Mouse (Mus musculus) lung, adult 2 months (tissue): ENCODE measurements at regions not wholly inside any gene's neighbourhood (a gene's known extent, or its start where the extent isn't known, plus 50 kb on each side); places are given as distances from the start of the nearest gene placed in this dataset.
A peak's percentile ranks its signal among the peaks of the same experiment; 100 is the strongest.

Experiments
- DNase-seq: peaks from one replicate; pipeline ENCODE4 v3.0.0; 2022
- H3K4me1 ChIP-seq: fragments of 200-500 bp; 2 replicates; pipeline ENCODE4 v1.6.1; 2011; ENCODE audit warnings: low read length; ENCODE audit not compliant: control insufficient read depth, insufficient read depth
- H3K4me3 ChIP-seq: fragments of 200-500 bp; replicated peaks from 2 replicates; pipeline ENCODE3; 2011; ENCODE audit warnings: low read depth, mild to moderate bottlenecking, control low read depth, low read length; ENCODE audit errors: extremely low read depth
- CTCF ChIP-seq: fragments of 200-500 bp; IDR thresholded peaks from 2 replicates; pipeline ENCODE4 v1.5.1; 2011; ENCODE audit warnings: mild to moderate bottlenecking, low read length, control low read depth; ENCODE audit not compliant: insufficient read depth
- POLR2A ChIP-seq: fragments of 200-500 bp; IDR thresholded peaks from 2 replicates; pipeline ENCODE4 v1.6.1; 2011; ENCODE audit warnings: low read depth, mild to moderate bottlenecking, control low read depth, low read length, borderline replicate concordance; ENCODE audit errors: extremely low read depth
- WGBS: fragments of 180-500 bp; shearing (Covaris S2); methylation state at CpG from one replicate; pipeline ENCODE4 v1.1.7; 2018; 5-methylcytosine and 5-hydroxymethylcytosine counted together

DNA sequence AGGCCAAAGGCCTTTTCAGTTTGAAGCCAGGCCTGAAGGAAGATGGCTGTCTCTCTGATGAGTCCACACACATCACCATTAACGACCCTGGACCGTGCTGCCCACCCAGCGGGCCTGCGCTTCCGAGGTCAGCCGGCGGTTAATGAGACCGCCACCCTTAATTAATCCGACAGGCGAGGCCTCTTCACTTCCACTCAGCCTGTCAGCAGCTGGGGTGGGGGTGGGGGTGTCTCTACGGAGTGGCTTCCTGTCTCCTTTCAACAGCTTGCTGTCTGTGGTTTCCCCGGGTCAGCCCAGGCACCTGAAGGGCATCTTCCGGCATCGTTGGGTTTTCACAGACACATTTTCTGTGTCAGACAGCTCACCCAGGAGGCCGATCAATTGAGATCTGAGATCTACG is 113.0 kb upstream of the 1700021F07Rik start:
- H3K4me3 ChIP-seq = no peak overlapping the region
- whole genome bisulfite sequencing = 44% methylated on average over 16 of the region's 16 CpGs
- TF ChIP-seq CTCF (no peak), POLR2A (no peak)
- H3K4me1 ChIP-seq = no peaks in the 10 kb centered on the region
- no peak for DNase-seq

- no peak for TF ChIP-seq POLR2A
- no peak for TF ChIP-seq CTCF
- no peak for DNase-seq
- Histone ChIP-seq H3K4me3 (no peak overlapping the region), H3K4me1 (no peaks in the 10 kb centered on the region)
- 57% methylated on average over 18 of the region's 18 CpGs for WGBS
Measured at GRCm38 (mm10) chr2:173413906-173414656, 108.3 kb upstream of the 1700021F07Rik start.

- H3K4me3 ChIP-seq = no peak overlapping the region
- WGBS = 74% methylated on average over 7 of the region's 7 CpGs
Measured at GRCm38 (mm10) chr2:173415429-173415828, 107.0 kb upstream of the 1700021F07Rik start.

DNA sequence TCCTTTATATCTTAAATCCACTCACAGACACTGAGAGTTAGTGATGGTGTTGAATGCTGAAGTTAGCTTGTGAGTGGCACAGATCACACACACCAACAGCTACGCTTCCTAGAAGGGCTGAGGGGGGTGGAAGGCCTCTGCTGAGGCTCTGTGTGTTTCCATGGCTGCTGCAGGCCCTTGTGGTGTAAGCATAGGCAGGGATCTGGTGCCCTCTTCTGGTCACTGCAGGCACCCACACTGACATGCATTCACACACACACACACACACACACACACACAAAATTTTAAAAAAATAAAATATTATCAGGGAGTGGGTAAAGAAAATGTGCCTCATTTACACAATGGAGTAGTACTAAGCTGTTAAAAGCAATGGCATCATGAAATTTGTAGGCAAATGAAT is 105.5 kb upstream of the 1700021F07Rik start:
- Histone ChIP-seq H3K4me3 (no peak overlapping the region), H3K4me1 (no peaks in the 10 kb centered on the region)
- WGBS = 90% methylated on average over 1 of the region's 1 CpGs
- no peak for DNase-seq
- TF ChIP-seq POLR2A (no peak), CTCF (peak; percentile 25; the same call in 1 of the 2 replicates)

More at GRCm38 (mm10) chr2:173415429-173415828, 107.0 kb upstream of the 1700021F07Rik start:
- no peak for DNase-seq
- TF ChIP-seq CTCF (no peak), POLR2A (no peak)
- H3K4me1 ChIP-seq = no peaks in the 10 kb centered on the region

- 66% methylated on average over 7 of the region's 7 CpGs for WGBS
Measured at GRCm38 (mm10) chr2:173418951-173419350, 103.4 kb upstream of the 1700021F07Rik start.

GRCm38 (mm10) chr2:173419972-173420391 is 102.4 kb upstream of the 1700021F07Rik start:
- TF ChIP-seq CTCF (no peak), POLR2A (no peak)
- WGBS = 58% methylated on average over 10 of the region's 10 CpGs
- Histone ChIP-seq H3K4me1 (no peaks in the 10 kb centered on the region), H3K4me3 (no peak overlapping the region)
- no peak for DNase-seq

More at GRCm38 (mm10) chr2:173418951-173419350, 103.4 kb upstream of the 1700021F07Rik start:
- DNase-seq = no peak
- no peaks in the 10 kb centered on the region for H3K4me1 ChIP-seq
- no peak overlapping the region for H3K4me3 ChIP-seq
- TF ChIP-seq POLR2A (no peak), CTCF (no peak)

- no peaks in the 10 kb centered on the region for H3K4me1 ChIP-seq
- 52% methylated on average over 5 of the region's 5 CpGs for WGBS
- H3K4me3 ChIP-seq = no peak overlapping the region
- TF ChIP-seq CTCF = no peak
- no peak for TF ChIP-seq POLR2A
- DNase-seq = no peak
Measured at GRCm38 (mm10) chr2:173420481-173420880, 101.9 kb upstream of the 1700021F07Rik start.

GRCm38 (mm10) chr2:173424875-173425274 is 97.5 kb upstream of the 1700021F07Rik start:
- no peak overlapping the region for H3K4me3 ChIP-seq
- no peak for DNase-seq
- no peaks in the 10 kb centered on the region for H3K4me1 ChIP-seq
- 81% methylated on average over 7 of the region's 7 CpGs for WGBS
- no peak for TF ChIP-seq CTCF
- TF ChIP-seq POLR2A = no peak

GRCm38 (mm10) chr2:173425754-173426153 is 96.6 kb upstream of the 1700021F07Rik start:
- no peaks in the 10 kb centered on the region for H3K4me1 ChIP-seq
- no peak for TF ChIP-seq CTCF
- TF ChIP-seq POLR2A = no peak
- no peak overlapping the region for H3K4me3 ChIP-seq
- no peak for DNase-seq
- 86% methylated on average over 9 of the region's 9 CpGs for WGBS
